Comparison of ENCODE assay signal across 25 mouse cellular contexts in the genomic region with DNA sequence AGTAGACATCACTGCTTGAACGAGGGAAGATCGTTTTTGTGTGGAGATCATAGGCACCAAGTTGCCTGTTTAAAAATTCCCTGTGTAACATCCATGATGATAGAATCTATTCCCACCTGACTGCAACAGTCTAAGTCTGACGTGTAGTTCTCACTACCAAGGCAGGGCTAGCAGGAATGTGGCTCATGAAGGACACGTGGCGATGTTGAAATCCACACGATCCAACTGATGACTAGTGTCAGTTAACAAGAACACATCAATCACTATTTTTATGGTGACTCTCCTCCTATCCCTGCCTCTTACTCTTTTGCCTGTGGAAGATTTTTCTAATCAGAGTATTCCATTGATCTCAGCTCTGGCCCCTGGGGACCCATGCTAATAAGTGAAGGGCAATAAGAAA.
"Had no signal": no experiment of that assay in that cellular context is flagged by ENCODE, and none has a peak within 500 bp of the region (broad histone marks: within the 10 kb centered on the region; RNA-seq: fewer than 3 reads in every experiment).

No protein-coding gene starts in this region.

- ATAC-seq: hindbrain, embryonic 16.5 days; inflammation-experienced regulatory T-cells, adult 6 months; intestine, embryonic 15.5 days; intestine, postnatal 0 days had no signal

- H3K36me3 ChIP-seq: heart, embryonic 10.5 days; heart, embryonic 12.5 days; hindbrain, embryonic 10.5 days; hindbrain, embryonic 12.5 days; intestine, embryonic 15.5 days; kidney, embryonic 15.5 days; limb, embryonic 10.5 days; limb, embryonic 12.5 days had no signal

- H3K9ac ChIP-seq: heart, embryonic 12.5 days; hindbrain, embryonic 12.5 days; hindbrain, embryonic 14.5 days; intestine, embryonic 15.5 days; kidney, embryonic 15.5 days; limb, embryonic 12.5 days; liver, embryonic 14.5 days had no signal

- DNase-seq: heart, adult 18-20 months; heart, postnatal 10 days; heart, postnatal 4 days; kidney, adult 2 months; kidney, adult 9 months; kidney, postnatal 10 days; kidney, postnatal 25 days; kidney, postnatal 4 days; liver had no signal

- H3K4me2 ChIP-seq: heart, embryonic 12.5 days; hindbrain, embryonic 12.5 days; hindbrain, embryonic 14.5 days; intestine, embryonic 15.5 days; kidney, embryonic 15.5 days; limb, embryonic 12.5 days; liver, embryonic 11.5 days had no signal

- H3K27me3 ChIP-seq: heart, embryonic 12.5 days; hindbrain, embryonic 12.5 days; intestine, embryonic 15.5 days; limb, embryonic 12.5 days had no signal

- H3K27ac ChIP-seq: heart, embryonic 10.5 days; hindbrain, embryonic 10.5 days; hindbrain, embryonic 12.5 days; hindbrain, embryonic 14.5 days; intestine, embryonic 15.5 days; kidney, embryonic 15.5 days; layer of hippocampus, adult 2 months; left cerebral cortex, adult 2 months; limb, embryonic 10.5 days; limb, embryonic 12.5 days; liver, embryonic 14.5 days had no signal

- H3K9me3 ChIP-seq: heart, embryonic 10.5 days; hindbrain, embryonic 12.5 days; intestine, embryonic 15.5 days; kidney, embryonic 15.5 days; limb, embryonic 10.5 days had no signal

- H3K4me3 ChIP-seq: heart, embryonic 10.5 days; heart, embryonic 12.5 days; hindbrain, embryonic 10.5 days; hindbrain, embryonic 12.5 days; intestine, embryonic 15.5 days; kidney, embryonic 15.5 days; layer of hippocampus, adult 2 months; left cerebral cortex, adult 2 months; limb, embryonic 10.5 days; limb, embryonic 12.5 days had no signal
